12 mouse cellular contexts compared by ENCODE assay signal in genomic region chr19:53547597-53547996, GRCm38 (mm10). TPM values are rescaled to one million over a fixed set of nuclear protein-coding genes. Genes with fewer than 3 reads are reported as not detected.
DNase-seq lines count a peak whose midpoint lies in the region; ATAC-seq and TF ChIP-seq lines count a peak whose summit lies in the region.
"Had no signal": no experiment of that assay in that cellular context is flagged by ENCODE, and none has a peak within 500 bp of the region (broad histone marks: within the 10 kb centered on the region; RNA-seq: fewer than 3 reads in every experiment).

No protein-coding gene starts in this region.

- H3K9me3 ChIP-seq in midbrain, embryonic 10.5 days (replicated peaks): no peaks in the 10 kb centered on the region
- H3K9me3 ChIP-seq in midbrain, embryonic 16.5 days (replicated peaks; ENCODE audit: control insufficient read depth, low read length, poor library complexity, severe bottlenecking): no peaks in the 10 kb centered on the region
- H3K9me3 ChIP-seq in MEL (replicated peaks; ENCODE audit: insufficient read depth, low read length): no peaks in the 10 kb centered on the region

- H3K4me3 ChIP-seq in midbrain, embryonic 10.5 days: no peak overlapping the region
- H3K4me3 ChIP-seq in midbrain, embryonic 16.5 days (ENCODE audit: low read depth, low read length): no peak overlapping the region
- no peak overlapping the region for H3K4me3 ChIP-seq in MEL (ENCODE audit: control insufficient read depth in 1 of 2, insufficient read depth in 1 of 2, low read depth in 2 of 2, low read length in 2 of 2)

- no peak for TF ChIP-seq RAD21 in MEL (IDR thresholded peaks at IDR 0.05; ENCODE audit: low read depth, low read length)

- H3K79me2 ChIP-seq in MEL (ENCODE audit: control insufficient read depth, insufficient read depth, low read length, poor library complexity): no peaks in the 10 kb centered on the region

- H3K27ac ChIP-seq in midbrain, embryonic 10.5 days (replicated peaks): peak overlapping the region; percentile 55
- H3K27ac ChIP-seq in midbrain, embryonic 16.5 days (ENCODE audit: low read length): no peak overlapping the region
- H3K27ac ChIP-seq in MEL (ENCODE audit: control insufficient read depth, low read depth, low read length): no peak overlapping the region
- H3K27ac ChIP-seq: hindbrain, embryonic 14.5 days had no signal

- TF ChIP-seq CTCF in MEL (IDR thresholded peaks at IDR 0.05 in 2 of 3, conservative IDR thresholded peaks at IDR 0.05 in 1 of 3; ENCODE audit: control insufficient read depth in 1 of 3, insufficient read depth in 1 of 3, low read depth in 2 of 3, low read length in 3 of 3, poor library complexity in 1 of 3, severe bottlenecking in 1 of 3): no peak

- no peak for TF ChIP-seq POLR2A in MEL (IDR thresholded peaks at IDR 0.05; ENCODE audit: control insufficient read depth in 1 of 2, insufficient read depth in 1 of 2, low read depth in 1 of 2, low read length in 2 of 2, poor library complexity in 1 of 2)

- TF ChIP-seq EP300 in MEL (IDR thresholded peaks at IDR 0.05; ENCODE audit: low read depth in 1 of 2, low read length in 2 of 2): no peak

- no peak overlapping the region for H3K9ac ChIP-seq in midbrain, embryonic 16.5 days (ENCODE audit: low read depth, low read length)
- H3K9ac ChIP-seq in MEL (ENCODE audit: control insufficient read depth, low read depth, low read length, poor library complexity, severe bottlenecking): no peak overlapping the region
- H3K9ac ChIP-seq: hindbrain, embryonic 14.5 days had no signal

- DNase-seq in midbrain, embryonic 10.5 days (ENCODE audit: low spot score): peak; percentile 43
- no peak for DNase-seq in MEL (ENCODE audit: low read depth, low spot score)
- DNase-seq in embryo, embryonic 9.5 days (ENCODE audit: extremely low spot score): peak; percentile 31
- DNase-seq in kidney, postnatal 10 days: no peak
- no peak for DNase-seq in urinary bladder, postnatal 10 days (ENCODE audit: low spot score)
- DNase-seq in layer of hippocampus, postnatal 14 days (ENCODE audit: low spot score in 2 of 2): no peak
- DNase-seq: adrenal gland, postnatal 25 days; kidney, adult 9 months; lung, adult 18-20 months had no signal

- 45% methylated on average over 8 of the region's 8 CpGs for WGBS in midbrain, embryonic 10.5 days
- 24% methylated on average over 8 of the region's 8 CpGs for WGBS in midbrain, embryonic 16.5 days

- H3K4me1 ChIP-seq in midbrain, embryonic 10.5 days: peaks cover 16% of the 10 kb centered on the region
- H3K4me1 ChIP-seq in midbrain, embryonic 16.5 days (ENCODE audit: control insufficient read depth, insufficient read depth, low read length): no peaks in the 10 kb centered on the region
- peaks cover 0 to 3% of the 10 kb centered on the region in 2 experiments; a peak in 1 of 4 replicates for H3K4me1 ChIP-seq in MEL (ENCODE audit: control insufficient read depth in 1 of 2, insufficient read depth in 2 of 2, low read length in 2 of 2)

- no peak for ATAC-seq in midbrain, embryonic 16.5 days
- ATAC-seq in megakaryocyte progenitor cell, adult 5-6 weeks (replicated peaks; ENCODE audit: poor library complexity): peak; percentile 66

- no peak overlapping the region for H3K4me2 ChIP-seq in midbrain, embryonic 16.5 days (ENCODE audit: low read length)
- H3K4me2 ChIP-seq: hindbrain, embryonic 14.5 days had no signal

- no peaks in the 10 kb centered on the region for H3K36me3 ChIP-seq in midbrain, embryonic 10.5 days
- no peaks in the 10 kb centered on the region for H3K36me3 ChIP-seq in midbrain, embryonic 16.5 days (ENCODE audit: control insufficient read depth, insufficient read depth, low read length)
- H3K36me3 ChIP-seq in MEL (ENCODE audit: control insufficient read depth in 1 of 2, insufficient read depth in 2 of 2, low read length in 2 of 2): no peaks in the 10 kb centered on the region

- H3K27me3 ChIP-seq in midbrain, embryonic 10.5 days (ENCODE audit: low read depth, poor library complexity, severe bottlenecking): no peaks in the 10 kb centered on the region
- H3K27me3 ChIP-seq in midbrain, embryonic 16.5 days (ENCODE audit: control insufficient read depth, insufficient read depth, low read depth, low read length): no peaks in the 10 kb centered on the region
- H3K27me3 ChIP-seq in MEL (ENCODE audit: control insufficient read depth in 1 of 2, insufficient read depth in 2 of 2, low read length in 2 of 2): no peaks in the 10 kb centered on the region

TF ChIP-seq in MEL, 35 proteins besides CTCF, POLR2A, EP300 and RAD21:
- TF ChIP-seq USF1 (IDR thresholded peaks at IDR 0.05; ENCODE audit: low read depth, low read length) (peak; percentile 40; the same call in 1 of the 2 replicates), NELFE (IDR thresholded peaks at IDR 0.05; ENCODE audit: low read depth, low read length) (no peak), ZC3H11A (IDR thresholded peaks at IDR 0.05; ENCODE audit: low read depth, low read length) (no peak)

RNA-seq across cellular contexts. Expression of gene Dusp5, which starts 18.7 kb away (rescaled TPM):
- polyA plus RNA-seq in midbrain, embryonic 10.5 days (2016; fragmentation: Nextera tagmentation; extraction: Ambion mirVana): 4.0 and 6.3 TPM in 2 replicates
- 2.2 and 3.0 TPM in 2 replicates for polyA plus RNA-seq in midbrain, embryonic 16.5 days (2015; fragmentation: Nextera tagmentation; extraction: Ambion mirVana)
- total RNA-seq in MEL (2012; rRNA removed): 7.6 and 11.7 TPM in 2 replicates
- 10 to 100 TPM in 1 of 2 experiments, not detected in 1; 13.8 TPM for polyA plus RNA-seq in MEL (2012; ENCODE audit: insufficient read depth in 1 of 2, insufficient read length in 2 of 2, low read depth in 1 of 2, low replicate concordance in 2 of 2, missing spikeins in 1 of 2)
- total RNA-seq in megakaryocyte progenitor cell, adult 5-6 weeks (2015): 6.8 and 7.1 TPM in 2 replicates
- 3.4 and 6.0 TPM in 2 replicates for total RNA-seq in megakaryocyte progenitor cell, adult 5-6 weeks (2017)
- 10 to 100 TPM; 16.9 to 19.8 TPM for total RNA-seq in layer of hippocampus, postnatal 14 days (2021)

RNA-seq across cellular contexts. Expression of gene Nutf2-ps1, which starts 41.3 kb away (rescaled TPM):
- 609 and 658 TPM in 2 replicates for polyA plus RNA-seq in midbrain, embryonic 10.5 days (2016; fragmentation: Nextera tagmentation; extraction: Ambion mirVana)
- 212 and 234 TPM in 2 replicates for polyA plus RNA-seq in midbrain, embryonic 16.5 days (2015; fragmentation: Nextera tagmentation; extraction: Ambion mirVana)
- 35.8 and 53.1 TPM in 2 replicates for total RNA-seq in MEL (2012; rRNA removed)
- polyA plus RNA-seq in MEL (2012; ENCODE audit: insufficient read depth in 1 of 2, insufficient read length in 2 of 2, low read depth in 1 of 2, low replicate concordance in 2 of 2, missing spikeins in 1 of 2): 100 to 1,000 TPM in 1 of 2 experiments, not detected in 1; 398 TPM
- 60.9 and 62.8 TPM in 2 replicates for total RNA-seq in megakaryocyte progenitor cell, adult 5-6 weeks (2015)
- 141 and 174 TPM in 2 replicates for total RNA-seq in megakaryocyte progenitor cell, adult 5-6 weeks (2017)
- total RNA-seq in layer of hippocampus, postnatal 14 days (2021): 10 to 100 TPM; 29.8 to 45.3 TPM

RNA-seq across cellular contexts. Expression of gene Smc3, which starts 52.6 kb away (rescaled TPM):
- polyA plus RNA-seq in midbrain, embryonic 10.5 days (2016; fragmentation: Nextera tagmentation; extraction: Ambion mirVana): 74.3 and 76.9 TPM in 2 replicates
- 55.9 and 66.5 TPM in 2 replicates for polyA plus RNA-seq in midbrain, embryonic 16.5 days (2015; fragmentation: Nextera tagmentation; extraction: Ambion mirVana)
- 100 and 109 TPM in 2 replicates for total RNA-seq in MEL (2012; rRNA removed)
- 100 to 1,000 TPM; 118 to 129 TPM for polyA plus RNA-seq in MEL (2012; ENCODE audit: insufficient read depth in 1 of 2, insufficient read length in 2 of 2, low read depth in 1 of 2, low replicate concordance in 2 of 2, missing spikeins in 1 of 2)
- 131 and 140 TPM in 2 replicates for total RNA-seq in megakaryocyte progenitor cell, adult 5-6 weeks (2015)
- 109 and 155 TPM in 2 replicates for total RNA-seq in megakaryocyte progenitor cell, adult 5-6 weeks (2017)
- total RNA-seq in layer of hippocampus, postnatal 14 days (2021): 10 to 100 TPM; 34.8 to 37.3 TPM

Comparison
In these comparisons a context has a peak if more than half of its experiments do, and no peak if none do; other contexts are left out.
1. DNase-seq: peak in midbrain, embryonic 10.5 days (single experiment) and embryo, embryonic 9.5 days (single experiment); none in MEL (single experiment), kidney, postnatal 10 days (single experiment), urinary bladder, postnatal 10 days (single experiment) and layer of hippocampus, postnatal 14 days (0 of 2).